Mouse (Mus musculus) monocyte, adult 5-6 weeks (primary cell): ENCODE data around the gene Gm20721. TPM values are rescaled to one million over a fixed set of nuclear protein-coding genes. Genes with fewer than 3 reads are reported as not detected.
A peak's percentile ranks its signal among the peaks of the same experiment; 100 is the strongest.
"Not testable (repeated sequence)": the region's sequence is repeated elsewhere in the genome, so short reads cannot be mapped to it uniquely, and the experiment has no call there.

ENCODE experiments used
- ATAC-seq: fragments of 153-309, 156-312 bp; replicated peaks from 2 replicates; pipeline ENCODE4 v1.8.0; 2017; ENCODE audit warnings: mild to moderate bottlenecking; ENCODE audit not compliant: low TSS enrichment, insufficient number of reproducible peaks, severe bottlenecking, poor library complexity, low FRiP score
- total RNA-seq: library from RNA; stranded (forward); fragments of 200-1000, 200-491, 200-594 nt; gene quantifications from 3 replicates; pipeline ENCODE4 v1.2.3, GENCODE M21; 2017

The Gm20721 gene
- 8.0 to 16.0 TPM (median 12.4 TPM) in 3 replicates for total RNA-seq

GRCm38 (mm10) chr2:174346612-174346998 lies at the start of gene Gm20721:
Gene Gm20721, minus strand, starts transcription at chr2:174346712.
- ATAC-seq = no peak

GRCm38 (mm10) chr2:174393383-174393782 lies 46.9 kb upstream of the Gm20721 start:
- ATAC-seq = no peak

- no peak for ATAC-seq
Observed at GRCm38 (mm10) chr2:174392554-174392953, 46.0 kb upstream of the Gm20721 start.

GRCm38 (mm10) chr2:174391936-174392335 lies 45.4 kb upstream of the Gm20721 start:
- no peak for ATAC-seq

- ATAC-seq = no peak
Observed at GRCm38 (mm10) chr2:174381021-174381420, 34.5 kb upstream of the Gm20721 start.

- ATAC-seq = no peak
Observed at GRCm38 (mm10) chr2:174366571-174366970, 20.1 kb upstream of the Gm20721 start.

- ATAC-seq = no peak
Observed at GRCm38 (mm10) chr2:174359656-174360055, 13.1 kb upstream of the Gm20721 start.

GRCm38 (mm10) chr2:174358516-174358915 lies 12.0 kb upstream of the Gm20721 start:
- ATAC-seq = no peak

GRCm38 (mm10) chr2:174346999-174347668 lies 622 bp upstream of the Gm20721 start:
- not testable (repeated sequence) for ATAC-seq

GRCm38 (mm10) chr2:174344996-174345395 lies 1.5 kb downstream of the Gm20721 start:
- no peak for ATAC-seq

GRCm38 (mm10) chr2:174344003-174344655 lies 2.4 kb downstream of the Gm20721 start:
- peak; percentile 76 for ATAC-seq

GRCm38 (mm10) chr2:174343566-174343965 lies 2.9 kb downstream of the Gm20721 start:
- ATAC-seq = no peak

- ATAC-seq = no peak
Observed at GRCm38 (mm10) chr2:174342793-174343400, 3.6 kb downstream of the Gm20721 start.

- no peak for ATAC-seq
Observed at GRCm38 (mm10) chr2:174340893-174341580, 5.5 kb downstream of the Gm20721 start.

- no peak for ATAC-seq
Observed at GRCm38 (mm10) chr2:174340229-174340892, 6.2 kb downstream of the Gm20721 start.

GRCm38 (mm10) chr2:174339701-174340100 lies 6.8 kb downstream of the Gm20721 start:
- ATAC-seq = no peak

GRCm38 (mm10) chr2:174337275-174337674 lies 9.2 kb downstream of the Gm20721 start:
- no peak for ATAC-seq

GRCm38 (mm10) chr2:174334415-174334814 lies 12.1 kb downstream of the Gm20721 start:
- no peak for ATAC-seq
